Mouse (Mus musculus) urinary bladder, postnatal 4 days (tissue): ENCODE results near the gene Adpgk.

Experiments
- DNase-seq, 2 experiments: peaks; one replicate each; pipeline ENCODE4 v3.0.0; 2021 to 2022; ENCODE audit warnings: low spot score in 2 of 2

Gene Adpgk

DNA sequence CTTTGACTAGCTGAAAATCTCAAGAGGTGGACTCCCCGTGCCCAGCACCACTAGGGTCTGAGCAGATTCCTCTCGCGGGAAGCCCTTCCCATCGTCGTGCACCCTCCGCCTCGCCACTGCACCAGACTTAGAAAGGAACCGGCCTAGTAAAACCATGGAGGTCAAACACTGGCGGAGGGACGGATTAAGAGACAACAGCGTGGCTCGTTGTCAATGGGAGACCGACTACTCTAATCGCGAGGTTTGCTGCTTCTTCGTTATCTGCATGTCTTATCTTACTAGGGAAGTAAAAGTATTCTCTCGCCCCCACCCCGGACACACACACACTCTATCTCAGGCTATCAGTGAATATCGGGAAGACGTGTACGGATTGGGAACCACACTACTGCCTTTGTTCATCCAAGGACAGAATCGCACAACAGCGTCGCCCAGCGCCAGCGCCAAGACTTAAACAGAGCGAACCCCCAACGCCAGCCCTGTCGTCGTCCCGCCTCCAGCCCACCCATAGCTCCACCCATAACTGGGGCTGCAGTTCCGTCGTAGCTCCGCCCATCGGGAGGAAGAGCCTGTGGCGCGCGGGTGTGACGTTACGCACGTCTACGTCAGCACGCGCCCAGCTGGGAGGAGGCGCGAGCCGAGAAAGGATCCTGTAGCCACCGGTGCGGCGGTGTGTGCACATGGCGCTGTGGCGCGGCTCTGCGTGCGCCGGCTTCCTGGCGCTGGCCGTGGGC is at the start of gene Adpgk:
Gene Adpgk (plus strand): TSS at position 602 of the 731 bp plus-strand sequence.
- DNase-seq: peak; percentile 97 to 98

GRCm38 (mm10) chr9:59245181-59245580 is 46.2 kb upstream of the Adpgk start:
- no peak for DNase-seq

DNA sequence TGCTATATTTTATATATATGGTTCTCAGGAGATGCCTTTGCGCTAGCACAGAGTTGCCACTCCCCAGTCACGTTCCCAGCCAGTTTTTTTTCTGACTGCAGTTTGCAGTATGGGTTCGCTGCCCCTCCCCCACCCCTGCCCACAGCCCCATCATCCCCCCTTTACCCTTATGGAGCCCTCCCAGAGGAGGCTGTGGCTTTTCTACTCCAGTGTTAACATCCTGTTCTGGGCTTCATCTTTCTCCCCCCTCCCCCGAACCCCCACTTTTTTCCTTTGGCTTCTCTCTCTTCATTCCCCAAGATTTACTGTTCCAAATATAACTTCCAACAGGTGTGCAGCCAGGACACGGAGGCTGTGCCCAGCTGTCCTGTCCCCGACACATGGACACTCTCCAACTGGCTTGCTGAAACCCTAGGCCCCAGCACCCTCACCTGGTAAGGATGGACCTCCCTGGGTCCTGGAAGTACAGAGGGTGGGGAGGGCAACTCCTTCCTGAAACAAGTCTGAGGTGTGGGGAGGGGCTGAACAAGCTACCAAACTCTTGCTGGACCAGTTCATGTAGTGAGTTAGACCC is 44.8 kb upstream of the Adpgk start:
- no peak for DNase-seq

DNA sequence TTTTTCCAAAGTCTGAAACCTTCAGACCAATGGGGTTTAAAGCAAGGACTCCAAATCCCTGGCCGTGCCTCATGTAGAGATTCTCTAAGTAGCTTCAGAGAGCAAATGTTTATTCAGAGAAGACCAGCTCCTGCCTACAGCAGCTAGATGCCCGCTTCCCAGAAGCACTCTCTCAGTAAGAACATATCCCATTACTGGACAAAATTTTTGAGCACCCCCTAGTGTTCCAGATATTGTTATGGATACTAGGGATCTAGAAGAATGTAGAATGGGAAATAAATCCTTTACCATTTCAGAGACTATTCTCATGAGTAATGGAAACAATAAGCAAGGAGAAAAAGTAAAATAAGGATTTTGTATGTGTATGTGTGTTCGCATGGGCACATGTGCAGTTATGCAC is 42.0 kb upstream of the Adpgk start:
- DNase-seq: no peak

GRCm38 (mm10) chr9:59250272-59250671 is 41.1 kb upstream of the Adpgk start:
- DNase-seq: no peak

GRCm38 (mm10) chr9:59254716-59255421 is 36.5 kb upstream of the Adpgk start:
- no peak for DNase-seq

- DNase-seq: no peak
Measured at GRCm38 (mm10) chr9:59259806-59260454, 31.4 kb upstream of the Adpgk start.

DNA sequence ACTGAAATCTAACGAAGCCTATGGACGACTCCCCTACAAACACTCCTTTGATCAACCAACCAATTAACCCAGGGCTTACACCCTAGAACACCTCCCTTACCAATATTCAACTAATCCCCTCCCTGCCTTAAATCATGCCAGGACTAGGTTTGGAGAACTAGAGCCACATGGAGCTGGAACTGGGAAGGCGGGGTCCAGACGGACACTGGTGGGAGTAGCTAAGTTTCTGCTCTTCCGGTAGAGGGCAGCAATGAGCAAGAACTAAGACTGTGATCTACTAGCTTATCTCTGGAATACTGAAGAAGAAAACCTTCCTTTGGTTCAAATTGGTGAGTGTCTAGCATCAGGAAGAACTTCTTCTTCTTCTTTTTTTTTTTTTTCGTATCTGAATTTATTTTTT is 25.0 kb upstream of the Adpgk start:
- DNase-seq: no peak

DNA sequence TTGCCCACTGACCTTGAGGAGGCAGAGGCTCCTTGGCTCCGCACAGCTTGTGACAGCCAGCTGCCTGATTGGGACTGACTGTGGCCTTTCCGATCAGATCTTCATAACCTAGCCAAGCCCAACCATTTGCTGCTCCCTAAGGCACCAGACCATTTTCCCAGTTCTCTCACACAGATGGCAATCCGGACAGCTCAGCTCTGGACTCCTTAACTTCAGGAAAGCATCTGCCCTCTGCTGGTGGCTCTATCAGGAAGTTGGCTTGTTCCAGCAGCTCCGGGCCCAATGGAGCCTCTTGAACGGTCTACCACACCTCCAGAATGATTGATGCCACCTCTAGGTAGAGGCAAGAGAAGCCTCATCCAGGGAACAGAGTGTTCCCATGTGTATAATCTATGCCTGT is 21.6 kb upstream of the Adpgk start:
- DNase-seq: peak; percentile 54 to 70

DNA sequence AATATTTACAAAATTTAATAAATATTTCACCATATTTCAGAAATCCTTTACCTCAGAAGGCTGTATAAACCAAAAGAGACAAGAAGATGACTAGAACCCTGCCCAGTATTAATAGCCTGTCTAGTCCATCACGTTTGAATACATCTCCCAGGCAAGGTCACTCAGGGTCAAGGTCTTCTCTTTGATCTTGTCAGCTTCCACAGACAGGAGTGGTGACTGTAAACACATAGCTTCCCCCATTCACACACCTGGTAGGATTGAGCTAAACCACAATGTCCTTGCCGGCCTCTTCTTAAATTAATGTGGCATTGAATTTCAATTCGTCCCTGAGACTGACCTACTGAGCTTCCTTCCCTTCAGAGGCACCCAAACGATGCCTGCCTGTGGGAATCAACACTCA is 20.3 kb upstream of the Adpgk start:
- no peak for DNase-seq

GRCm38 (mm10) chr9:59271711-59272110 is 19.6 kb upstream of the Adpgk start:
- no peak for DNase-seq

DNA sequence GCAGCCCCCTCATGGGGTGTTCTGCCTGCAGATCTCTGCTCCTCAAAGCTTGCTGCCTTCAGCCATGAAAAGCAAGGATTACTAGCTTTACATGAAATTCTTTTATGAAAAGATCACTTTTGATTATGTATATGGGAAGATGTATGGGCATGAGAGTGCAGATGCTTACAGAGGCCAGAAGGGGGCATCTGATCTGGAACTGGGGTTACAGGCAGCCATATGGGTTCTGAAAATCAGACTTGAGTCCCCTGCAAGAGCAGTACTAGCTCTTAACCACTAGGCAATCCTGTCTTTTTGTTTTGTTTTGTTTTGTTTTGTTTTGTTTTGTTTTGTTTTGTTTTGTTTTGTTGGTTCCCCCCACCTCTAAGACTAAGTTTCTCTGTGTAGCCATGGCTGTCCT is 18.2 kb upstream of the Adpgk start:
- DNase-seq: no peak

DNA sequence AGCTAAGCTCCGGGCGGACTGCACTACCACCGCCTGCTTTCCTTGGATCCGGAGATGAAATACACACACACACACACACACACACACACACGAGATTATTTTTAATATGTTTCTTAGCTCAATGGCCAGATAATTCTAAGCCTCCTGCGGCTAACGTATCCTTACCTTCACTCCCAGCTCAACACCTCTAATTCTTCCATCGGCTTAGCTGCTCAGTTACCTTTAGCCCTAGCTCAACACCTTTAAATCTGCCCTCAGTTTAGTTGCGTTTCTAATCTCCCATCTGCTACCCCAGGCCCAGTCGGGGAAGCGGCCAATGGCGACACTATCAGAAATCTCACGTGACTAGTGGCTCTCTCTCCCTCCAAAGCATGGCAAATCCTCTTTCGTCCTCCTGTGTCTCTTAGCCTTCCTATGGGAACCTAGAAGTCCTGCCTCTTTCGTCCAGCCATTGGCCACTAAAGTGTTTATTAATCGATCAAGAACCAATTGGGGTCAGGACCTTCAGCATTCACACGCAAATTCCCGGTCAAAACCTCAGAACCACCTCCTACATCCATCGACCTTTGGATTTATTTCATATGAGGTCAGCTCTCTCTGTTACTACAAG is 16.4 kb upstream of the Adpgk start:
- no peak for DNase-seq

GRCm38 (mm10) chr9:59278199-59278598 is 13.2 kb upstream of the Adpgk start:
- no peak for DNase-seq

- DNase-seq: no peak
Measured at GRCm38 (mm10) chr9:59278694-59279093, 12.7 kb upstream of the Adpgk start.

GRCm38 (mm10) chr9:59280888-59281287 is 10.5 kb upstream of the Adpgk start:
- DNase-seq: no peak

DNA sequence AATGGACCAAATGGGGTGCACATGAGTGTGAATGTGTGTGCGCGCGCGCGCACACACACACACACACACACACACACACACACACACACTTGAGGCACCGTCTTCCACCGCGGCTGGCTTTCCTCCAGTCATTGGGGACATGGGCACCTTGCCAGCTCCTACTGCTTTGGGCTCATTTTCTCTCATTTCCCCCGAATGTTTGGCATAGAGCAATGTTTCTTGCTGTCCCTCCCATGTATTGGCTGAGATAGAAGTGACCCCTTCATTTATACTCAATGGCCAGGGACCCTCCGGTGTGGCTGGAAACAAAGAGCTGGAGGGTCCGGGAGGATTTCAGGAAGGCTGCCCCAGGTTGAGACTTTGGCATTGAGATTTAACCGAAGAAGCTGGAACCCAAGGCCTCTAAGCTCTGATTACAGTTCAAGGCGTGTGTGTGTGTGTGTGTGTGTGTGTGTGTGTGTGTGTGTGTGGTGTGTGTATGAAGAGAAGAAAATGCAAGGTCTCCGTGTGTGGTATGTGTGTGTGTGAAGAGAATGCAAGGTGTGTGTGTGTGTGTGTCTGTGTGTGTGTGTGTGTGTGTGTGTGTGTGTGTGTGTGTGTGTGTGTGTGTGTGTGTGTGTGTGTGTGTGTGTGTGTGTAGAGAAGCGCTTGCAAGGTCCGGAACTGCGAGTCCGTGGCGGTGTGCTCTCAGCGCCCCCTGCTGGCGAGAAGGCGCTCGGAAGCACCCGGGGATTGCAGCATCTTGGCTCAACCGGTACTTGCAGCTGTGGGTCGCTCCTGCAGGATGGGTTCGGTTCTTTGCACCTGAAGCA is 9.3 kb upstream of the Adpgk start:
- peak; percentile 67 to 84 for DNase-seq

DNA sequence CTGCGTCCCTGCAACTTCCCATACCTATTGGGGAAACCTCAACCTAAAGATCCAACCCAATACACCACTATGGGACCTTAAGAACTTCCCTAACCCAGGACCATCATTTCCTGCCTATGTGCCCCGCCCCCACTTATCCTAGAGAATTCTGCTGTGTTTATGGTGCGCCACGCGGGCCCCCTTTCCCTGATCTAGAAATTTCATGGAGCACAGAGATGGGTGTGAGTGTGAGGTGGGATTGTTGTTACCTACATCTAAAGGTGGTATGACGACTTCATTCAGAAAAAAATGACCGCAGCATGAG is 8.7 kb upstream of the Adpgk start:
- no peak for DNase-seq

DNA sequence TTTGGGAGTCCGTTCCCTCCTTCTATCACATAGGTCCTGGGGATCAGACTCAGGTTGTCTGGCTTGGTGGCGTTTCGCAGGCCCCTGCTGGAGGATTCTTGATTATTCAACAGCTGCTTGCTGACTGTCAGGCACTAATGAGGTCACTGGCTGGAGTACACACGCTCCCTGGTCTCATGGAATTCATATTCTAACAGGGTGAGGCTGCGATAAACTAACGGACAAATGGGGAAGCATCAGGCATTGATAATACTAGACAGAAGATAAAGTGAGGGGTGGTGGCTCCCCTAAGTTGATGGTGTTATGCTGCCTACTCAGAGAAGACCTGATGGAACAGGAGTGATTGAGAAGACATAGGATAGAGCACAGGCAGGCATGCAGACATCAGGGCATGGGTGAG is 5.7 kb upstream of the Adpgk start:
- DNase-seq: no peak

GRCm38 (mm10) chr9:59288058-59288457 is 3.3 kb upstream of the Adpgk start:
- no peak for DNase-seq

DNA sequence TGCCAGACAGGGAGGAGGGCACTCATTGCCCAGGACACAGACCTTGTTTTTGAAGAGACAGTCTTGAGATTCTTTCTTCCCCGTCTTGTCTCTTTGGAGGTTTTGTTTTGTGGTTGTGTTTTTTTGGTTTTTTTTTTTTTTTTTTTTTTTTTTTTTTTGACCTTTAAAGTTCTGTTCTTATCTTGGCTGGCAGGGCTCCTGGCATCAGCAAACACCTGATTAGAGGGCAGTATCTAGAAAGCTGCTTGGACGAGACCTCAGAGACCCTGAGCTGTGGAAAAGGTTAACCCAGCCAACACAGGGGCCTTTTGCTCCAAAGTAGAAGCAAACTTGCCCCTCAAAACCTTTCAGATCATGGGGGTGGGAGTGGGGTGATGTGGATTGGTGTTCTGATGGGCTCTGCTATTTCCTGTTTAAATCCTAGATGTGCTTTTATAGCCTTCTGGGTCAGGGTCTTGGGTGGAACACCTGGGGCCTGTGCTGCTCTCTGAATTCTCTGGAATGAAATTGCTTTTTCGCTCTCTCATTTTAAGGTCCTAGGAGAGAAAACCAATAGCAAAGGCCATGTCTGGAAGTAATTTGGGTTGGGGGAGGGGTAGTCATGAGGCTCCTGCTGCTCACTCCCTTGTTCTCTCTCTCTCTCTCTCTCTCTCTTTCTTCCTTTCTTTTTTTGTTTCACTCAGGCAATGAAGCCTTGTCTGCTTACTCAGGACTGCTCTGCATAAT is 2.5 kb upstream of the Adpgk start:
- DNase-seq: no peak
